In the genomic region with DNA sequence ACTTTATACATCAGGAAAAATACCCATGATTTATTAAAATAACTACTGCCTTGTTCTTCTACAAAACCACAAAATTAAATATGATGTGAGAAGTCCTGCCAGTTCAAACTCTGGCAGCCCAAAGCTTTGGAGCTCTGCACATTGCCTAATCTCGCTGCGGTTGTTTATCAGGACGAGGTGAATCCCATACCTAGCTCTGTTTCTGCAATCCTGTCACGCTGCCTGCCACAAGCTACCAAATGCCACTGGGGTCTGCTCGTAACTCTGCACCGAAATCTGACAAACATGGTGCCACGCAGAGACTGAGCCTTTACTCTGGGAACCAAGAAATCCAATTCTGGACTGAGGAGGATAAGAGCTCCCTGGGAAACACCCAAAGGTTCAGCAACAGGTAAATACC, we compare ENCODE assay signal across 25 mouse cellular contexts. TPM values are rescaled to one million over a fixed set of nuclear protein-coding genes. Genes with fewer than 3 reads are reported as not detected.
DNase-seq lines count a peak whose midpoint lies in the region; ATAC-seq and TF ChIP-seq lines count a peak whose summit lies in the region.
"Had no signal": no experiment of that assay in that cellular context is flagged by ENCODE, and none has a peak within 500 bp of the region (broad histone marks: within the 10 kb centered on the region; RNA-seq: fewer than 3 reads in every experiment).

No protein-coding gene starts in this region.

- no peak for DNase-seq in embryonic facial prominence, embryonic 10.5 days (ENCODE audit: low spot score)
- no peak for DNase-seq in liver, embryonic 14.5 days (ENCODE audit: low read depth in 3 of 3, low spot score in 3 of 3)
- no peak for DNase-seq in kidney, postnatal 10 days
- no peak for DNase-seq in Muller cell, postnatal 12 days (ENCODE audit: inconsistent ontology term)
- DNase-seq: adrenal gland, adult 8-10 months; cerebellum, adult 8-10 months; cerebellum, postnatal 25 days; gastrocnemius, postnatal 36 days; heart, postnatal 36 days; kidney, adult 11 months; kidney, postnatal 36 days; lung, postnatal 36 days; spleen, adult 18-20 months; thymus, postnatal 14 days had no signal

- TF ChIP-seq EP300 in liver, embryonic 14.5 days (IDR thresholded peaks at IDR 0.05; ENCODE audit: low read depth): no peak

- H3K9me3 ChIP-seq in embryonic facial prominence, embryonic 15.5 days (replicated peaks): no peaks in the 10 kb centered on the region
- H3K9me3 ChIP-seq in embryonic facial prominence, embryonic 10.5 days: no peaks in the 10 kb centered on the region
- H3K9me3 ChIP-seq in liver, embryonic 14.5 days (ENCODE audit: control insufficient read depth, low read length): no peaks in the 10 kb centered on the region
- H3K9me3 ChIP-seq: embryonic facial prominence, embryonic 12.5 days; forebrain, embryonic 10.5 days; forebrain, embryonic 15.5 days; hindbrain, embryonic 12.5 days; kidney, embryonic 15.5 days; midbrain, embryonic 10.5 days; midbrain, embryonic 15.5 days had no signal

- WGBS in embryonic facial prominence, embryonic 15.5 days: 70% methylated on average over 7 of the region's 7 CpGs
- 79% methylated on average over 7 of the region's 7 CpGs for WGBS in embryonic facial prominence, embryonic 10.5 days
- WGBS in bone marrow, adult 2 months: 30% methylated on average over 7 of the region's 7 CpGs
- WGBS in liver, embryonic 14.5 days (ENCODE audit: insufficient replicate concordance): 39% methylated on average over 7 of the region's 7 CpGs

- H3K27me3 ChIP-seq in embryonic facial prominence, embryonic 15.5 days: no peaks in the 10 kb centered on the region
- no peaks in the 10 kb centered on the region for H3K27me3 ChIP-seq in embryonic facial prominence, embryonic 10.5 days (replicated peaks; ENCODE audit: low read depth, poor library complexity, severe bottlenecking)
- no peaks in the 10 kb centered on the region for H3K27me3 ChIP-seq in liver, embryonic 14.5 days (ENCODE audit: control insufficient read depth, insufficient read depth, low read length)
- H3K27me3 ChIP-seq: CH12.LX; embryonic facial prominence, embryonic 12.5 days; forebrain, embryonic 15.5 days; hindbrain, embryonic 12.5 days; kidney, embryonic 15.5 days; midbrain, embryonic 15.5 days had no signal

- no peak overlapping the region for H3K4me3 ChIP-seq in embryonic facial prominence, embryonic 15.5 days (replicated peaks)
- no peak overlapping the region for H3K4me3 ChIP-seq in embryonic facial prominence, embryonic 10.5 days
- no peak overlapping the region for H3K4me3 ChIP-seq in bone marrow, adult 2 months (replicated peaks; ENCODE audit: control insufficient read depth, low read depth, low read length)
- H3K4me3 ChIP-seq in liver, embryonic 14.5 days (ENCODE audit: insufficient read depth in 1 of 2, low read depth in 2 of 2, low read length in 2 of 2): no peak overlapping the region
- H3K4me3 ChIP-seq: embryonic facial prominence, embryonic 12.5 days; forebrain, embryonic 10.5 days; forebrain, embryonic 15.5 days; hindbrain, embryonic 12.5 days; kidney, embryonic 15.5 days; midbrain, embryonic 10.5 days; midbrain, embryonic 15.5 days had no signal

- no peak overlapping the region for H3K9ac ChIP-seq in embryonic facial prominence, embryonic 15.5 days
- no peak overlapping the region for H3K9ac ChIP-seq in liver, embryonic 14.5 days (replicated peaks)
- H3K9ac ChIP-seq: embryonic facial prominence, embryonic 12.5 days; forebrain, embryonic 15.5 days; hindbrain, embryonic 12.5 days; kidney, embryonic 15.5 days; midbrain, embryonic 15.5 days had no signal

- no peak overlapping the region for H3K4me2 ChIP-seq in embryonic facial prominence, embryonic 15.5 days (replicated peaks)
- peak overlapping the region; percentile 17; the same call in 1 of the 2 replicates for H3K4me2 ChIP-seq in liver, embryonic 14.5 days (ENCODE audit: low read depth)
- H3K4me2 ChIP-seq: embryonic facial prominence, embryonic 12.5 days; forebrain, embryonic 15.5 days; hindbrain, embryonic 12.5 days; kidney, embryonic 15.5 days; midbrain, embryonic 15.5 days had no signal

- H3K27ac ChIP-seq in embryonic facial prominence, embryonic 15.5 days (replicated peaks): 0 out of 2 replicates have a peak overlapping the region, but pooled peaks have one; percentile 1
- no peak overlapping the region for H3K27ac ChIP-seq in embryonic facial prominence, embryonic 10.5 days (replicated peaks)
- H3K27ac ChIP-seq in bone marrow, adult 2 months (ENCODE audit: control insufficient read depth, insufficient read depth, low read depth, low read length, poor library complexity): peak overlapping the region; percentile 22
- no peak overlapping the region for H3K27ac ChIP-seq in liver, embryonic 14.5 days
- H3K27ac ChIP-seq: embryonic facial prominence, embryonic 12.5 days; forebrain, embryonic 10.5 days; forebrain, embryonic 15.5 days; hindbrain, embryonic 12.5 days; kidney, embryonic 15.5 days; midbrain, embryonic 10.5 days; midbrain, embryonic 15.5 days had no signal

- TF ChIP-seq POLR2A in bone marrow, adult 2 months (IDR thresholded peaks at IDR 0.05; ENCODE audit: borderline replicate concordance, control insufficient read depth, low read depth, low read length): no peak

- peaks cover 16% of the 10 kb centered on the region for H3K4me1 ChIP-seq in embryonic facial prominence, embryonic 15.5 days
- peaks cover 38% of the 10 kb centered on the region for H3K4me1 ChIP-seq in embryonic facial prominence, embryonic 10.5 days
- H3K4me1 ChIP-seq in bone marrow, adult 2 months (ENCODE audit: control insufficient read depth, insufficient read depth, low read length): peaks cover 9% of the 10 kb centered on the region; the same call in 1 of the 2 replicates
- H3K4me1 ChIP-seq in liver, embryonic 14.5 days (replicated peaks; ENCODE audit: control insufficient read depth in 2 of 2, insufficient read depth in 2 of 2, low read length in 1 of 2): peaks cover 58 to 63% of the 10 kb centered on the region in 2 experiments
- H3K4me1 ChIP-seq: midbrain, embryonic 10.5 days had no signal

- no peak for ATAC-seq in embryonic facial prominence, embryonic 15.5 days (ENCODE audit: insufficient number of reproducible peaks, low FRiP score, low TSS enrichment, low read depth)
- no peak for ATAC-seq in liver, embryonic 14.5 days (ENCODE audit: insufficient read depth)
- ATAC-seq in megakaryocyte progenitor cell, adult 5-6 weeks (replicated peaks; ENCODE audit: poor library complexity): peak; percentile 47
- ATAC-seq: forebrain, embryonic 15.5 days; midbrain, embryonic 15.5 days had no signal

- H3K36me3 ChIP-seq in embryonic facial prominence, embryonic 15.5 days: no peaks in the 10 kb centered on the region
- peaks cover 24% of the 10 kb centered on the region for H3K36me3 ChIP-seq in embryonic facial prominence, embryonic 10.5 days (replicated peaks)
- H3K36me3 ChIP-seq in liver, embryonic 14.5 days (replicated peaks; ENCODE audit: control insufficient read depth, insufficient read depth, low read depth): peaks cover 18% of the 10 kb centered on the region
- H3K36me3 ChIP-seq: embryonic facial prominence, embryonic 12.5 days; forebrain, embryonic 15.5 days; hindbrain, embryonic 12.5 days; midbrain, embryonic 15.5 days had no signal

- no peak for TF ChIP-seq CTCF in bone marrow, adult 2 months (IDR thresholded peaks at IDR 0.05; ENCODE audit: control insufficient read depth, insufficient read depth, low read length)
- TF ChIP-seq CTCF in liver, embryonic 14.5 days (IDR thresholded peaks at IDR 0.05; ENCODE audit: low read depth): no peak

RNA-seq across cellular contexts. Expression of a gene that starts 9.6 kb away (rescaled TPM):
- polyA plus RNA-seq in embryonic facial prominence, embryonic 15.5 days (2015; fragmentation: Nextera tagmentation; extraction: Ambion mirVana): 23.8 and 24.9 TPM in 2 replicates
- 21.4 and 23.9 TPM in 2 replicates for polyA plus RNA-seq in embryonic facial prominence, embryonic 10.5 days (2016; fragmentation: Nextera tagmentation; extraction: Ambion mirVana)
- 22.5 and 25.3 TPM in 2 replicates for polyA plus RNA-seq in bone marrow, adult 2 months (2011; ENCODE audit: insufficient read depth, insufficient read length, low replicate concordance, missing spikeins)
- polyA plus RNA-seq in liver, embryonic 14.5 days (2012; rRNA removed): 15.1 and 20.6 TPM in 2 replicates
- polyA plus RNA-seq in liver, embryonic 14.5 days (2014; fragmentation: Nextera tagmentation; extraction: Ambion mirVana): 17.9 and 18.3 TPM in 2 replicates
- 45.6 and 48.8 TPM in 2 replicates for total RNA-seq in megakaryocyte progenitor cell, adult 5-6 weeks (2015)
- 78.3 and 81.2 TPM in 2 replicates for total RNA-seq in megakaryocyte progenitor cell, adult 5-6 weeks (2017)

RNA-seq across cellular contexts. Expression of a gene that starts 36.0 kb away (rescaled TPM):
- polyA plus RNA-seq in embryonic facial prominence, embryonic 15.5 days (2015; fragmentation: Nextera tagmentation; extraction: Ambion mirVana): 616 and 650 TPM in 2 replicates
- 777 and 806 TPM in 2 replicates for polyA plus RNA-seq in embryonic facial prominence, embryonic 10.5 days (2016; fragmentation: Nextera tagmentation; extraction: Ambion mirVana)
- polyA plus RNA-seq in bone marrow, adult 2 months (2011; ENCODE audit: insufficient read depth, insufficient read length, low replicate concordance, missing spikeins): 99.8 and 183 TPM in 2 replicates
- polyA plus RNA-seq in liver, embryonic 14.5 days (2012; rRNA removed): 176 and 238 TPM in 2 replicates
- 612 and 652 TPM in 2 replicates for polyA plus RNA-seq in liver, embryonic 14.5 days (2014; fragmentation: Nextera tagmentation; extraction: Ambion mirVana)
- 550 and 649 TPM in 2 replicates for total RNA-seq in megakaryocyte progenitor cell, adult 5-6 weeks (2015)
- total RNA-seq in megakaryocyte progenitor cell, adult 5-6 weeks (2017): 166 and 174 TPM in 2 replicates

Comparison
In these comparisons a context has a peak if more than half of its experiments do, and no peak if none do; other contexts are left out.
1. H3K27ac ChIP-seq: peak in embryonic facial prominence, embryonic 15.5 days (single experiment) and bone marrow, adult 2 months (single experiment); none in embryonic facial prominence, embryonic 10.5 days (single experiment) and liver, embryonic 14.5 days (single experiment).